Mouse (Mus musculus) thymus, adult 2 months (tissue): Measurements from ENCODE around the gene Aim2. TPM values are rescaled to one million over a fixed set of nuclear protein-coding genes. Genes with fewer than 3 reads are reported as not detected.
A peak's percentile ranks its signal among the peaks of the same experiment; 100 is the strongest.

ENCODE experiments used
- DNase-seq: peaks from one replicate; pipeline ENCODE4 v3.0.0; 2021
- H3K27ac ChIP-seq: fragments of 200-500 bp; 2 replicates; pipeline ENCODE4 v1.5.1; 2012; ENCODE audit warnings: low read length, control low read depth; ENCODE audit not compliant: control insufficient read depth, insufficient read depth
- H3K27me3 ChIP-seq: fragments of 200-500 bp; 2 replicates; pipeline ENCODE4 v1.6.1; 2012; ENCODE audit warnings: mild to moderate bottlenecking, low read length, moderate library complexity, mixed read lengths; ENCODE audit not compliant: control insufficient read depth, insufficient read depth
- H3K36me3 ChIP-seq: fragments of 200-500 bp; 2 replicates; pipeline ENCODE4 v1.6.1; 2012; ENCODE audit warnings: mild to moderate bottlenecking, low read length, moderate library complexity; ENCODE audit not compliant: control insufficient read depth, insufficient read depth
- H3K4me1 ChIP-seq: fragments of 200-500 bp; replicated peaks from 2 replicates; pipeline ENCODE4 v1.6.1; 2012; ENCODE audit warnings: low read length; ENCODE audit not compliant: control insufficient read depth, insufficient read depth
- H3K4me3 ChIP-seq: fragments of 200-500 bp; 2 replicates; pipeline ENCODE4 v1.5.1; 2012; ENCODE audit warnings: mild to moderate bottlenecking, low read length, control low read depth, moderate library complexity; ENCODE audit not compliant: control insufficient read depth, insufficient read depth
- CTCF ChIP-seq: fragments of 200-500 bp; IDR thresholded peaks from 2 replicates; pipeline ENCODE4 v1.5.1; 2012; ENCODE audit warnings: mild to moderate bottlenecking, control low read depth, low read length, moderate library complexity, borderline replicate concordance; ENCODE audit not compliant: control insufficient read depth, poor library complexity, insufficient read depth; ENCODE audit errors: extremely low read depth
- POLR2A ChIP-seq: fragments of 200-500 bp; IDR thresholded peaks from 2 replicates; pipeline ENCODE4 v1.6.1; 2012; ENCODE audit warnings: mild to moderate bottlenecking, low read length, control low read depth, moderate library complexity; ENCODE audit not compliant: control insufficient read depth, poor library complexity, insufficient read depth; ENCODE audit errors: extremely low read depth
- WGBS: fragments of 180-500 bp; shearing (Covaris S2); methylation state at CpG from one replicate; pipeline ENCODE4 v1.1.7; 2018; 5-methylcytosine and 5-hydroxymethylcytosine counted together
- polyA plus RNA-seq: library from polyadenylated mRNA; depleted of rRNA; stranded (reverse); fragments of >200 nt; gene quantifications from 2 replicates; pipeline ENCODE4 v1.2.3, GENCODE M21; 2012

Aim2 gene
- polyA plus RNA-seq, 1 experiment: 7.4 TPM

- no peaks in the 10 kb centered on the region for H3K4me1 ChIP-seq
- no peak overlapping the region for H3K4me3 ChIP-seq
- TF ChIP-seq CTCF (no peak), POLR2A (no peak)
- H3K36me3 ChIP-seq: no peaks in the 10 kb centered on the region
- no peak for DNase-seq
- no peaks in the 10 kb centered on the region for H3K27me3 ChIP-seq
- no peak overlapping the region for H3K27ac ChIP-seq
Measured at GRCm38 (mm10) chr1:173409066-173409465, 58.4 kb downstream of the Aim2 start.

- Histone ChIP-seq H3K27ac (no peak overlapping the region), H3K4me1 (no peaks in the 10 kb centered on the region), H3K36me3 (no peaks in the 10 kb centered on the region), H3K27me3 (no peaks in the 10 kb centered on the region), H3K4me3 (no peak overlapping the region)
- TF ChIP-seq CTCF (no peak), POLR2A (no peak)
- no peak for DNase-seq
- 61% methylated on average over 4 of the region's 4 CpGs for WGBS
Measured at GRCm38 (mm10) chr1:173411863-173412262, 61.2 kb downstream of the Aim2 start.

GRCm38 (mm10) chr1:173414631-173415030 is 64.0 kb downstream of the Aim2 start:
- WGBS: 69% methylated on average over 3 of the region's 3 CpGs
- no peak for TF ChIP-seq CTCF
- TF ChIP-seq POLR2A: no peak
- H3K27me3 ChIP-seq: no peaks in the 10 kb centered on the region
- no peak overlapping the region for H3K4me3 ChIP-seq
- DNase-seq: no peak
- H3K36me3 ChIP-seq: no peaks in the 10 kb centered on the region
- H3K27ac ChIP-seq: no peak overlapping the region
- H3K4me1 ChIP-seq: no peaks in the 10 kb centered on the region

GRCm38 (mm10) chr1:173418516-173418915 is 67.8 kb downstream of the Aim2 start:
- Histone ChIP-seq H3K36me3 (no peaks in the 10 kb centered on the region), H3K27me3 (no peaks in the 10 kb centered on the region), H3K4me1 (0 out of 2 replicates have a peak, but pooled peaks cover 3% of the 10 kb centered on the region), H3K4me3 (no peak overlapping the region), H3K27ac (no peak overlapping the region)
- TF ChIP-seq POLR2A (no peak), CTCF (no peak)
- 83% methylated on average over 3 of the region's 3 CpGs for WGBS
- DNase-seq: no peak

GRCm38 (mm10) chr1:173418936-173419621 is 68.4 kb downstream of the Aim2 start:
- 0 out of 2 replicates have a peak, but pooled peaks cover 3% of the 10 kb centered on the region for H3K4me1 ChIP-seq
- 88% methylated on average over 1 of the region's 1 CpGs for WGBS
- H3K27me3 ChIP-seq: no peaks in the 10 kb centered on the region
- TF ChIP-seq CTCF (no peak), POLR2A (no peak)
- no peak for DNase-seq
- no peaks in the 10 kb centered on the region for H3K36me3 ChIP-seq
- no peak overlapping the region for H3K4me3 ChIP-seq
- H3K27ac ChIP-seq: no peak overlapping the region

GRCm38 (mm10) chr1:173420374-173420773 is 69.7 kb downstream of the Aim2 start:
- Histone ChIP-seq H3K4me1 (0 out of 2 replicates have a peak, but pooled peaks cover 3% of the 10 kb centered on the region), H3K27me3 (no peaks in the 10 kb centered on the region), H3K4me3 (no peak overlapping the region), H3K36me3 (no peaks in the 10 kb centered on the region), H3K27ac (no peak overlapping the region)
- WGBS: 11% methylated on average over 6 of the region's 6 CpGs
- DNase-seq: peak; percentile 42
- no peak for TF ChIP-seq POLR2A

GRCm38 (mm10) chr1:173426345-173426744 is 75.7 kb downstream of the Aim2 start:
- Histone ChIP-seq H3K27me3 (no peaks in the 10 kb centered on the region), H3K27ac (no peak overlapping the region), H3K36me3 (no peaks in the 10 kb centered on the region), H3K4me1 (no peaks in the 10 kb centered on the region), H3K4me3 (no peak overlapping the region)
- TF ChIP-seq POLR2A (no peak), CTCF (no peak)
- WGBS: 83% methylated on average over 2 of the region's 2 CpGs
- DNase-seq: no peak
